Mouse (Mus musculus) G1E (cell line): ENCODE data around the gene Fam155a.

Experiments used
- CTCF ChIP-seq: IDR thresholded peaks from 2 replicates; pipeline ENCODE4 v1.5.1; 2012; ENCODE audit warnings: low read depth, low read length, inconsistent platforms, mixed read lengths
- GATA1 ChIP-seq: IDR thresholded peaks from 2 replicates; pipeline ENCODE4 v1.6.1; 2012; ENCODE audit warnings: borderline replicate concordance, low read length, inconsistent platforms, mixed read lengths
- GATA2 ChIP-seq: IDR thresholded peaks from 2 replicates; pipeline ENCODE4 v1.6.1; 2012; ENCODE audit warnings: low read depth, low read length, inconsistent platforms, borderline replicate concordance
- POLR2AphosphoS5 ChIP-seq: IDR thresholded peaks from 2 replicates; pipeline ENCODE4 v1.6.1; 2012; ENCODE audit warnings: low read depth, low read length, inconsistent platforms; ENCODE audit not compliant: insufficient replicate concordance

DNA sequence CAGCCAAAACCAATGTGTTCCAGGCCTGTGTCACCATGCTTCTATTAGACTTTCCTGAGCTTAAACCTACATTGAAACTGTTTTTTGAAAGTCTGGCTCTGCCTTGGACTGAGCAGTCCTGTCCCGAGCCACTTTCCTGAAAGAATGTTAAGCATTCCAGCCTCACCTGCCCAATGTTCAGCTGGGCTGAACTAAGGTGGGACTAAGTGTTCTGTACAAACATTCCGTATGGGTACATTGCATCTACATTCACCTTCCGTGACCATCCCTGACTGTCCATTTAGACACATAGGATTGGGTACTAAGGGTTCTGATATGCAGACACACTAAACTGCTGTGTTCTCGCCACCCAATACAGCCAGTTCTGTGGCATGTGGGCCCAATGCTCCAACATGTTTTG is 423.8 kb downstream of the Fam155a start:
- TF ChIP-seq CTCF (no peak), GATA1 (no peak), POLR2AphosphoS5 (no peak), GATA2 (no peak)
